Mouse (Mus musculus) forebrain, embryonic 13.5 days (tissue): ENCODE results near the gene Babam1. TPM values are rescaled to one million over a fixed set of nuclear protein-coding genes. Genes with fewer than 3 reads are reported as not detected.

Source experiments
- ATAC-seq: fragments of 200-750 bp; cut with Nextera tagmentation; 2 replicates; pipeline ENCODE4 v1.8.0; 2017
- H3K27ac ChIP-seq: fragments of 300-500 bp; sonication (generic); 2 replicates; pipeline ENCODE4 v1.5.1; 2015; ENCODE audit warnings: inconsistent platforms, mild to moderate bottlenecking, moderate library complexity
- H3K27me3 ChIP-seq: fragments of 300-500 bp; sonication (generic); 2 replicates; pipeline ENCODE4 v1.6.1; 2015; ENCODE audit warnings: mild to moderate bottlenecking, inconsistent platforms
- H3K36me3 ChIP-seq: fragments of 300-500 bp; sonication (generic); 2 replicates; pipeline ENCODE4 v1.6.1; 2015; ENCODE audit warnings: mild to moderate bottlenecking, inconsistent platforms; ENCODE audit not compliant: poor library complexity, severe bottlenecking
- H3K4me1 ChIP-seq: fragments of 300-500 bp; sonication (generic); 2 replicates; pipeline ENCODE4 v1.6.1; 2015; ENCODE audit warnings: inconsistent platforms
- H3K4me2 ChIP-seq: fragments of 300-500 bp; sonication (generic); 2 replicates; pipeline ENCODE4 v1.6.1; 2015; ENCODE audit warnings: inconsistent platforms, mild to moderate bottlenecking, moderate library complexity
- H3K4me3 ChIP-seq: fragments of 300-500 bp; sonication (generic); 2 replicates; pipeline ENCODE4 v1.5.1; 2015; ENCODE audit warnings: mild to moderate bottlenecking, inconsistent platforms
- H3K9ac ChIP-seq: fragments of 300-500 bp; sonication (generic); 2 replicates; pipeline ENCODE4 v1.6.1; 2015; ENCODE audit warnings: mild to moderate bottlenecking, inconsistent platforms
- H3K9me3 ChIP-seq: fragments of 300-500 bp; sonication (generic); replicated peaks from 2 replicates; pipeline ENCODE4 v1.6.1; 2016; ENCODE audit warnings: inconsistent platforms
- WGBS: fragments of 180-500 bp; shearing (Covaris S2); methylation state at CpG from one replicate; pipeline ENCODE4 v1.1.7; 2015; 5-methylcytosine and 5-hydroxymethylcytosine counted together
- polyA plus RNA-seq: library from polyadenylated mRNA; unstranded; fragments of >200 nt; fragmentation: Nextera tagmentation; extraction: Ambion mirVana; gene quantifications from 2 replicates; pipeline ENCODE4 v1.2.1, GENCODE M21; 2015

Gene Babam1
- polyA plus RNA-seq, 1 experiment from 2014 or later: 99.2 TPM

DNA sequence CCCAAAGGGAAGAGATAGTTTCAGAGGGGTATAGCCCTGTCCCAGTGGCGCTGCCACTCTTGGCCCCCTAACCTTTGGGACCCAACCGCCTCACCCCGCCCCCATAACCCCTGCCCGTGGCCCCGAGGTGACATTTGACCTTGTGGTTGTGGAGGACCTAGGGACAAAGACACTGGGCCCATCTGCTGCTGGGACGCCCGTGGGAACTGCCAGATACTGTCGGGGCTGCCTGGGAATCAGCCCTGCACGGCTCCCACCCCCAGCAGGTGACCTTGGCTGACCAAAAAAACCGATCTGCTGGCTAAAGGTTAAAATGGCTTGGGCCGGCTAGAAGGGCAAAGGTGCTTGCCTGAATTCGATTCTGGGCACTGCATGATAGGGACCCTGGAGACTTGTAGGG lies 13.3 kb upstream of the Babam1 start:
- Histone ChIP-seq H3K27me3 (peaks cover 11% of the 10 kb centered on the region), H3K36me3 (peaks cover under 1% of the 10 kb centered on the region; the same call in 1 of the 2 replicates), H3K9ac (no peak overlapping the region), H3K4me3 (no peak overlapping the region), H3K4me1 (peaks cover 40% of the 10 kb centered on the region), H3K27ac (no peak overlapping the region), H3K9me3 (no peaks in the 10 kb centered on the region), H3K4me2 (no peak overlapping the region)
- 23% methylated on average over 12 of the region's 12 CpGs for WGBS
- ATAC-seq: no peak

DNA sequence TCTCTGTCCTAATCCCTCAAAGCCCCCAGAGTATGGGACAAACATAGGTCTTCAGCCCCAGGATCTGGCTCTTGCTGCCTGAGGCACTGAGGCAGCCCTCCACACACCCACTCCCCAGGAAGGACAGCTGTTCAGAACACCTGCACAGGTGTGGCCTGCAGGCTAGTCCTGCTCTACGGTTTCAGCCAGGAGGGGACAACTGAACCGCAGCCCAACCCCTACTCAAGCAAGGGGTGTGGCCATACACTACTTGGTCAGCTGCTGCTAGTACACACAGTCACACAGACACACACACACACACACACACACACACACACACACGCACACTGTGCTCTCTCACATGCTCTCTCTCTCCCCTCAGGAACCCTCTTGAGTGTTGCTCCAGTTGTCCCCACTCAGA lies 12.8 kb upstream of the Babam1 start:
- no peaks in the 10 kb centered on the region for H3K9me3 ChIP-seq
- H3K9ac ChIP-seq: no peak overlapping the region
- H3K4me2 ChIP-seq: no peak overlapping the region
- no peak overlapping the region for H3K4me3 ChIP-seq
- ATAC-seq: no peak
- peaks cover 11% of the 10 kb centered on the region for H3K27me3 ChIP-seq
- no peak overlapping the region for H3K27ac ChIP-seq
- peaks cover 35% of the 10 kb centered on the region for H3K4me1 ChIP-seq
- no peaks in the 10 kb centered on the region for H3K36me3 ChIP-seq
- WGBS: 52% methylated on average over 3 of the region's 3 CpGs

DNA sequence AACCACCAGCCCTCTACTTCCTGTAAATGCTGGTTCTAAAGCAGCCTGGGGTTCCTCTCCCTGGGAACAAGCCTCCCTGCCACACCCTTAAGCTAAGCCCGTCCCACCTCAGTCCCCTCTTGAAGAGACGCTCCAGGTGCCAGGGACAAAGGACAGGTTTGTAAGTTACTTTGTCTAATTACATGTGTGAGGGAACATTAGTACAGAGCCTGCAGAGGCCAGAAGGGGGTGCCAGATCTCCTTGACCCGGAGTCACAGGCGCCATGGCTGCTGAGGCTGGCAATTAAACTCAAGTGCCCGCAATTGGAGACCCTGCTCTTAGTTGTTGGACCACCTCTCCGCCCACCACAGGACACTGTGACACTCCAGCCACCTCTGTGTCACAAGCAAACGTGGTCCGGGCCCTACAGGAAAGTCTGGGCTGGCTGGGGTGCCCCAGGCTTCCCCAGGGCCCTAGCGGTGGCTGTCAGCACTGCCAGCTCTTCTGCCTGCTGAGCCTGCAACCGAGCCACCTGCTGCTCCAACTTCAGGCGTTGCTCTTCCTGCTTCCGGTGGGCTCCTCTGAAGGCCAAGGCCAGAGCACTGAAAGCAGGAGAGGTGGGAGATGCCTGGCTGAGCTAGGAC lies 11.3 kb upstream of the Babam1 start:
- Histone ChIP-seq H3K4me2 (no peak overlapping the region), H3K4me1 (peaks cover 21% of the 10 kb centered on the region), H3K27me3 (peaks cover 11% of the 10 kb centered on the region), H3K4me3 (no peak overlapping the region), H3K9ac (no peak overlapping the region), H3K9me3 (no peaks in the 10 kb centered on the region), H3K36me3 (no peaks in the 10 kb centered on the region), H3K27ac (no peak overlapping the region)
- WGBS: 66% methylated on average over 12 of the region's 12 CpGs
- ATAC-seq: no peak

DNA sequence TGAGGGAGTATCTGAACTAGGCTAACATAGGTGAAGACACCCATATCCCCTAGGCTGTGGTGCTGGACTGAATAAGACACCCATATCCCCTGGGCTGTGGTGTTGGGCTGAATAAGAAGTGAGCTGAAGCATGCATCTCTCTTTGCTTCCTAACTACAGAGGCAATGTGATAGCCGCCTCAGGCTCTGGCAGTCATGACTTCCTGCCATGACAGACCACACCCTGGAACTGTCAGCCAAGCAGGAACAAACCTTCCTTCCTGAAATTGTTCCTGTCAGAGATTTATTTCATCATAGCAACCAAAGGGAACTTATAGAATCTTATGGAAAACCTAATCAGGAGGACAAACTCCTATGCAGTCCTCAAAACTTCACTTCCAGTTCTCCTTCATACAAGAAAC lies 8.4 kb upstream of the Babam1 start:
- Histone ChIP-seq H3K4me2 (no peak overlapping the region), H3K4me1 (no peaks in the 10 kb centered on the region), H3K4me3 (no peak overlapping the region), H3K9me3 (no peaks in the 10 kb centered on the region), H3K27me3 (no peaks in the 10 kb centered on the region), H3K9ac (no peak overlapping the region), H3K27ac (no peak overlapping the region), H3K36me3 (no peaks in the 10 kb centered on the region)
- WGBS: 92% methylated on average over 1 of the region's 1 CpGs
- ATAC-seq: no peak

DNA sequence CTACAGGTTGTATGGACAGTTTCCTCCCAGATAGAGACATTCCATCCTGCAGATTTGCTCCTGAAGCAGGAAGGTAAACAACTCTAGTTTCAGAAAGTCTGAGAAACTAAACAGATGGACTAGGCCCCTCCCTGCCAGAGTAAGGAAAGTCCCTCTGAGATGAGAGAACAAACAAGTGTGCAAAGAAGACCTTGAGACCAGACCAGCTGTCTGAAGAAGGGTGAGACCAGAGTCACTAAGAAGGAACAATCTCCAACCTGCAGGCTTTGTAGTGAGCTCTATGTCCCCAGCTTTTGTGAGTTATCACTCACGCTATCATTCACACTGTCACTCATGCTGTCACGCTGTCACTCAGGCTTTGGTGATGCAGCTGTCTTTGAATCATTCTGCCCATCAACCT lies 5.0 kb upstream of the Babam1 start:
- WGBS: 86% methylated on average over 2 of the region's 2 CpGs

DNA sequence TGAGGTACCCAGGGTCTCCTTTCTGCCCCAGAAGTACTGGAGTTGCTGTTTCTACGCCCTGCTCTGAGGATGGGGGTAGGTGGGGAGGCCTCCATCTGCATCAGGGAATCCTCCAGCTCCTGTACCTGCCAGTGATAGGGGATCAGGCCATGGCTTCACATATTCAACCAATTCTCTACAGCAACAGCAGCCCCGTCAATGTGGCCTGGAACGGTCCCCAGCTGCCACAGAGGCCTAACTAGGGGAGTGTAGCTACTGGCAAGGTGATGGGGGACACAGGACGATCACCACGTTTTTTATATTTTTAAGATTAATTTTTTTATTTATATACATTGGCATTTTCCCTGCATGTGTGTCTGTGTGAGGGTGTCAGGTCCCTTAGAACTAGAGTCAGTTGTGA lies 4.3 kb upstream of the Babam1 start:
- Histone ChIP-seq H3K4me2 (no peak overlapping the region), H3K4me1 (peaks cover 8% of the 10 kb centered on the region), H3K27ac (no peak overlapping the region), H3K27me3 (no peaks in the 10 kb centered on the region), H3K4me3 (no peak overlapping the region), H3K36me3 (no peaks in the 10 kb centered on the region), H3K9ac (no peak overlapping the region), H3K9me3 (no peaks in the 10 kb centered on the region)
- ATAC-seq: no peak
- 75% methylated on average over 5 of the region's 5 CpGs for WGBS

More for the DNA sequence above, 5.0 kb upstream of the Babam1 start:
- Histone ChIP-seq H3K4me3 (no peak overlapping the region), H3K9ac (no peak overlapping the region), H3K9me3 (no peaks in the 10 kb centered on the region), H3K27me3 (no peaks in the 10 kb centered on the region), H3K27ac (no peak overlapping the region), H3K4me2 (no peak overlapping the region), H3K4me1 (peaks cover 4% of the 10 kb centered on the region; the same call in 1 of the 2 replicates), H3K36me3 (no peaks in the 10 kb centered on the region)
- ATAC-seq: no peak

DNA sequence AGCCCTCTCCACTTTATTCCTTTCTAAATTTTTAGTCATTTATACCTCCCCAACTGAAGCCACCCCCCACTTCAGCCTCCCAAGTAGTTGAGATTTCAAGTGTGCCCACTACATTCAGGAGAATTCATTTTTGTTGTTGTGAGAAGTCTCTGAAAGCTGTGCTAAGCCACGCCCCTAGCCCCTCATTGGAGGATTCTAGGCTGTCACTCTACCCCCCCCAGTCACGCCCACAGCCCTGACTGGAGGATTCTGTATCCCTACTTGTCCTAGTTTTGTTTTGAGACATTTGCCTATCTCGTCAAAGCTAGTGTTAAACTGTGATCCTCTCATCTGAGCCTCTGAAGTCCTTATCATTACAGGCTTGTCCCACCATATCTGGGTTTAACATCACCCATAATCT lies 3.8 kb upstream of the Babam1 start:
- Histone ChIP-seq H3K9ac (no peak overlapping the region), H3K4me2 (no peak overlapping the region), H3K36me3 (no peaks in the 10 kb centered on the region), H3K27ac (peak overlapping the region; percentile 19; the same call in 1 of the 2 replicates), H3K4me3 (no peak overlapping the region), H3K9me3 (no peaks in the 10 kb centered on the region), H3K27me3 (no peaks in the 10 kb centered on the region), H3K4me1 (peaks cover 13% of the 10 kb centered on the region)
- no peak for ATAC-seq
- WGBS: 8% methylated on average over 3 of the region's 3 CpGs

DNA sequence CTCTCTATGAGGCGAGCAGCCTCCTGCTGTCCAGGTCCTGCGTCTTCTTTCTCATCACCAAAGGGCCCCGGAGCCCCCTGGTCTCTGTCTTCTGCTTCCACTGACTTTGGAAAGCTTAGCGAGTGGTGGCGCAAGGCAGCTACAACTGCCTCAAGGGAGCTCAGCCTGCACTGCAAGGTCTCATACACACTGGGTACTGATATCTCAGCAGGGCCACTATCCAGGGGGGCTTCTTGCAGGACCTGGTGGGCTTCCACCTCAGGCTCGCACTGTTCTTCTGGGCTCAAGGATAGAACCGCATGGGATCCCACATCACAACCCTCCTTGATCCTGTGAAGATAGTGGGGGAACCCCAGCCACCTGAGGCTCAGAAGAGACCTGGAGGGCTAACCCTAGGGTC lies 2.2 kb upstream of the Babam1 start:
- no peak overlapping the region for H3K27ac ChIP-seq
- no peaks in the 10 kb centered on the region for H3K9me3 ChIP-seq
- WGBS: 82% methylated on average over 7 of the region's 7 CpGs
- H3K27me3 ChIP-seq: no peaks in the 10 kb centered on the region
- H3K4me3 ChIP-seq: no peak overlapping the region
- H3K4me2 ChIP-seq: no peak overlapping the region
- ATAC-seq: no peak
- no peak overlapping the region for H3K9ac ChIP-seq
- peaks cover 13% of the 10 kb centered on the region for H3K36me3 ChIP-seq
- H3K4me1 ChIP-seq: peaks cover 13% of the 10 kb centered on the region

DNA sequence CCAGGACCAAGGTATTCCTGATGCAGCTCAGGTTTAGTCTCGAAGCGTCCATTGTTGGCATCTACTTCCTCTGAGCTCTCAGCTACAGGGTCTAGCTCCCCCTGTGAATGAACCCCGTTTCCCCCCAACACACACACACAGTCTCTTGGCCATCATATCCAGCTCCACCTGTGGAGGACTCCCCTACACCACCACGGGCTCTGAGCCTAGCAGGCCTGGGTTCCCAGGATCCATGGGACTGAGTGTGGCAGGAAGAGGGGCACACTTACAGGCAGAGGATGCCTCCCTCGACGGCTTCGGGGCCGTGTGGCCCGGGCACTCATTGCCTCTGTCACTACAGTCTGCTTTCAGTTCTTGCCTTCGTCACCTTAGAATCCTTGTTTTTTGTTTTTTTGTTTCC lies 1.6 kb upstream of the Babam1 start:
- WGBS: 89% methylated on average over 10 of the region's 10 CpGs
- Histone ChIP-seq H3K4me3 (no peak overlapping the region), H3K4me1 (peaks cover 13% of the 10 kb centered on the region), H3K4me2 (no peak overlapping the region), H3K36me3 (peaks cover 18% of the 10 kb centered on the region), H3K27me3 (no peaks in the 10 kb centered on the region), H3K9me3 (no peaks in the 10 kb centered on the region), H3K27ac (no peak overlapping the region), H3K9ac (no peak overlapping the region)
- no peak for ATAC-seq

DNA sequence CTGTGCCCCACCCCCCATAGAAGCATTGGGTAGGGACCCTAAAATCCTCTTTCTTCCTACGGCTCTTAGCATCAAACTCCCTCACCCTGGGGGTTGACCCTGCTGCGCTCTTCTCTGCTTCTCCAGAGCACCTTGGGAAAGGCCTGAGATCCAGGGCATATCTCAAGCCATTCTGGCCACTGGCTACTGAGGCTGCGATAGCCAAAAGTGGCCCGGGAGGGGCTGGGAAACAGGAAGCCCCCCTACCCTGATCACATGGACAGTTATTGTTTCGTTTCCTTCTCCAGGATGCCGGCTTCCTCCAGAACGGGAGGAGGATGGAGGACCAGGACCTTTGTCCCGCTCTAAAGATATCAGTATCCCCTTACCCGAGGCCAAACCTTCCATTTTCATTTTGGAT lies 1.0 kb upstream of the Babam1 start, which contains the start of gene Ushbp1:
Gene Ushbp1 (minus strand): TSS at position 174 of the 400 bp plus-strand sequence.
- WGBS: 91% methylated on average over 9 of the region's 9 CpGs
- no peaks in the 10 kb centered on the region for H3K27me3 ChIP-seq
- ATAC-seq: no peak
- H3K9me3 ChIP-seq: no peaks in the 10 kb centered on the region
- peaks cover 13% of the 10 kb centered on the region for H3K4me1 ChIP-seq
- peaks cover 22% of the 10 kb centered on the region for H3K36me3 ChIP-seq
- peak within 1 kb of the TSS; percentile 77 for H3K4me3 ChIP-seq
- peak within 1 kb of the TSS; percentile 44 for H3K27ac ChIP-seq
- no peak within 1 kb of the TSS for H3K9ac ChIP-seq
- peak within 1 kb of the TSS; percentile 86 for H3K4me2 ChIP-seq

DNA sequence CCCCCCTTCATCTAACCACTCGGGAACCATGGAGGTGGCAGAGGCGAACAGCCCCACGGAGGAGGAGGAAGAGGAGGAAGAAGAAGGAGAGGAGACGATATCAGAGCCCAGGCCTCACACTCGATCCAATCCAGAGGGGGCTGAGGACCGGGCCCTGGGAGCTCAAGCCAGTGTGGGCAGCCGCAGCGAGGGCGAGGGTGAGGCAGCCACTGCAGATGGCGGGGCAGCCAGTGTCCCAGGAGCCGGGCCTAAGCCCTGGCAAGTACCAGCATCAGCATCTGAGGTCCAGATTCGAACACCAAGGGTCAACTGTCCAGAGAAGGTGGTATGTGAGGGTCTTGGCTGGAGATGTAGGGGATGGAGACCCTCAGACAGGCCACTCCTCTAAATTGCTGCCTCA lies 1.0 kb downstream of the Babam1 start:
- Histone ChIP-seq H3K36me3 (peaks cover 26% of the 10 kb centered on the region), H3K4me2 (peak overlapping the region; percentile 86), H3K4me1 (peaks cover 13% of the 10 kb centered on the region), H3K9ac (peak overlapping the region; percentile 76; the same call in 1 of the 2 replicates), H3K9me3 (no peaks in the 10 kb centered on the region), H3K27ac (no peak overlapping the region), H3K27me3 (no peaks in the 10 kb centered on the region), H3K4me3 (peak overlapping the region; percentile 77)
- 81% methylated on average over 12 of the region's 12 CpGs for WGBS
- ATAC-seq: no peak

DNA sequence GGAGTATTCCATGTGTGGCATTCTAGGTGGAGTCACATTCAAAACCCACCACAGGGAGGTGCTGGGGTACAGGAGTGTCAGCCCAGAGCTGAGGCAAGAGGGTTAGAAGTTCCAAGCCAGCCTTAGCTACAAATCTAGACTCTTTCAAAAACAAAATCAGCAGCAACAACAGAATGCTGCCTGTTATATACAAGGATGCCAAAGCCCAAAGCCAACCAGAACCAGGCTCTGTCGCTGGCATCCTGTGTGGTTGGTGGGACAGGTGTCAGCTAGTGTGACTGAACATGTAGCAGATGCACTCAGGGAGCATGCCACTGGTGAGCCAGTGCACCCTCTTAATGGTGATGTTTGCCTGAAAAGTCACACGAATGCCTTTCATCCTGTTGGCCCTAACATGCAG lies 4.2 kb downstream of the Babam1 start:
- Histone ChIP-seq H3K4me2 (no peak overlapping the region), H3K4me1 (peaks cover 18% of the 10 kb centered on the region), H3K27ac (no peak overlapping the region), H3K36me3 (peaks cover 26% of the 10 kb centered on the region), H3K9me3 (no peaks in the 10 kb centered on the region), H3K4me3 (no peak overlapping the region), H3K27me3 (no peaks in the 10 kb centered on the region), H3K9ac (no peak overlapping the region)
- WGBS: 90% methylated on average over 2 of the region's 2 CpGs
- no peak for ATAC-seq

DNA sequence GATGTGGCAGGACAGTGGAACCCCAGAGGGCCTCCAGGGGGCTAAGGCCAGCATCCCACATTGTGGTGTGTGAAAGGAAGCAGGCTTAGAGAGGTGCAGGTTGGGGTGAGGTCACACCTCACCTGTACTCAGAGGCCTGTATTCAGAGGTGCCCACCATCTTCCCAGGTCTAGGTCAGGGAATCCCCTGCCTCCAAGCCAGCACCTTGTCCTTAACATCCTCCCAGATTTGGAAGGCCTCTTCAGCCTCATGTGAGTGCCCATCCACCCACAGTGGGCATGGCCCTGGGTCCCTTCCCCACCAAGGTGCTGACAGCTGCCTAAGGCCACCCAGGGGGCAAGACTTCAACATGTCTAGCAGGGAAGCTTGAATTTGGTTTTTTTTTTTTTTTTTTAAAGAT lies 4.8 kb downstream of the Babam1 start:
- H3K27me3 ChIP-seq: no peaks in the 10 kb centered on the region
- no peak for ATAC-seq
- H3K4me3 ChIP-seq: no peak overlapping the region

More for the DNA sequence above, 4.8 kb downstream of the Babam1 start:
- H3K4me2 ChIP-seq: no peak overlapping the region
- H3K36me3 ChIP-seq: peaks cover 26% of the 10 kb centered on the region
- H3K9ac ChIP-seq: no peak overlapping the region
- no peak overlapping the region for H3K27ac ChIP-seq
- H3K9me3 ChIP-seq: no peaks in the 10 kb centered on the region
- H3K4me1 ChIP-seq: peaks cover 20% of the 10 kb centered on the region
